Mouse (Mus musculus) heart, embryonic 16.5 days (tissue): ENCODE results near the gene Cntn5. TPM values are rescaled to one million over a fixed set of nuclear protein-coding genes. Genes with fewer than 3 reads are reported as not detected.

Source experiments
- ATAC-seq: fragments of 200-750 bp; cut with Nextera tagmentation; replicated peaks from 2 replicates; pipeline ENCODE4 v1.8.0; 2017; ENCODE audit warnings: moderate number of reproducible peaks; ENCODE audit not compliant: insufficient read depth, low FRiP score; ENCODE audit errors: extremely low read depth
- H3K27ac ChIP-seq: fragments of 300-500 bp; sonication (generic); 2 replicates; pipeline ENCODE4 v1.5.1; 2014; ENCODE audit warnings: mild to moderate bottlenecking, low read length, control low read depth, moderate library complexity
- H3K27me3 ChIP-seq: fragments of 300-500 bp; sonication (generic); 2 replicates; pipeline ENCODE4 v1.6.1; 2014; ENCODE audit warnings: low read length, mixed read lengths; ENCODE audit not compliant: control insufficient read depth, insufficient read depth
- H3K36me3 ChIP-seq: fragments of 300-500 bp; sonication (generic); 2 replicates; pipeline ENCODE4 v1.6.1; 2014; ENCODE audit not compliant: control insufficient read depth, insufficient read depth
- H3K4me1 ChIP-seq: fragments of 300-500 bp; sonication (generic); 2 replicates; pipeline ENCODE4 v1.6.1; 2014; ENCODE audit warnings: low read length, mixed read lengths; ENCODE audit not compliant: control insufficient read depth, insufficient read depth
- H3K4me2 ChIP-seq: fragments of 300-500 bp; sonication (generic); 2 replicates; pipeline ENCODE4 v1.6.1; 2014; ENCODE audit warnings: low read depth, mild to moderate bottlenecking, control low read depth, low read length
- H3K4me3 ChIP-seq: fragments of 300-500 bp; sonication (generic); 2 replicates; pipeline ENCODE4 v1.5.1; 2014; ENCODE audit warnings: mild to moderate bottlenecking, control low read depth, low read length
- H3K9ac ChIP-seq: fragments of 300-500 bp; sonication (generic); 2 replicates; pipeline ENCODE4 v1.6.1; 2014; ENCODE audit warnings: low read length, control low read depth
- H3K9me3 ChIP-seq: fragments of 300-500 bp; sonication (generic); replicated peaks from 2 replicates; pipeline ENCODE4 v1.6.1; 2016; ENCODE audit warnings: low read length; ENCODE audit not compliant: control insufficient read depth
- WGBS: fragments of 180-500 bp; shearing (Covaris S2); extraction: QIAGEN DNeasy Blood & Tissue Kit; methylation state at CpG from one replicate; pipeline ENCODE4 v1.1.7; 2014; 5-methylcytosine and 5-hydroxymethylcytosine counted together
- polyA plus RNA-seq: library from polyadenylated mRNA; unstranded; fragments of >200 nt; fragmentation: Nextera tagmentation; extraction: Ambion mirVana; gene quantifications from 2 replicates; pipeline ENCODE4 v1.2.1, GENCODE M21; 2015

The Cntn5 gene
- polyA plus RNA-seq, 1 experiment from 2014 or later = 0.29 TPM

DNA sequence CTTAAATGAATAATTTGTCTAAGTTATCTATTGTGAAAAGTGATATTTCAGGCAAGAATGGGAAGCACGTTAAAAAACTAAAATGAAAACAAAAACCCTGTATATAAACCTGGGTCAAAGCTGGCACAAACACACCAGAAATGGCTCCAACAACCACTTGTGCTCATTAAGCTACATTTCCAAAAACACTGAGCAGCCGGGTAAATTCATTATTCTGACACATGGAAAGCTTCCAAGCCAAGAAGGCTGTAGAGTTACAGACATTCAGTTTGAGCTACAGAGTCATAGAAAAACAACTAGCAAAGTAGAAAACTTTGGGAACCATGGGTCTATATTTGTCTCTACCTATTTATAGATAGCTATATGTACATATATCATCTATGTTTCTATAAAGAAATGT is 1087.1 kb downstream of the Cntn5 start:
- no peaks in the 10 kb centered on the region for H3K36me3 ChIP-seq
- H3K4me1 ChIP-seq = no peaks in the 10 kb centered on the region
- H3K27me3 ChIP-seq = no peaks in the 10 kb centered on the region
- no peak overlapping the region for H3K4me2 ChIP-seq
- WGBS = 71% methylated on average over 2 of the region's 2 CpGs
- no peaks in the 10 kb centered on the region for H3K9me3 ChIP-seq
- no peak overlapping the region for H3K27ac ChIP-seq
- ATAC-seq = no peak
- H3K9ac ChIP-seq = no peak overlapping the region
- no peak overlapping the region for H3K4me3 ChIP-seq

DNA sequence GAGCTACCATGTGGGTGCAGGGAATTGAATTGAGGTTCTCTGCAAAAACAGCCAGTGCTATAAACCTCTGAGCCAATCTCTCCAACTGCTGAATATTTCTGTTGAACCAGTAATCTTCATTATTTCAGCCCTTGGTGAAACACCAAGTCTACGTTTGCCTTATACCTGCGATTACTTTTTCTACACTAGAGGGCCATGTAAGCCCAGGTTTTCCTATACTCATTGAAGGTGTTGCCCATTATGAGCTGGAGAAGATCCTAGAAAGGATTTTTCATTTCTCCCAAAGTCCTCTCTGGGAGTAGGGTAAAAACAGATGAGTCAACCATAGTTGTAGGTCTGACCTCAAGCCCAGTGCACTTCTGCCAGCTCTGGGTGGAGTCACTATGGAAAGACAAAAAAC is 1105.0 kb downstream of the Cntn5 start:
- H3K4me3 ChIP-seq = no peak overlapping the region
- no peak overlapping the region for H3K4me2 ChIP-seq
- no peak for ATAC-seq
- no peaks in the 10 kb centered on the region for H3K9me3 ChIP-seq
- no peaks in the 10 kb centered on the region for H3K4me1 ChIP-seq
- 70% methylated on average over 2 of the region's 2 CpGs for WGBS
- no peak overlapping the region for H3K27ac ChIP-seq
- no peaks in the 10 kb centered on the region for H3K36me3 ChIP-seq
- H3K9ac ChIP-seq = no peak overlapping the region
- no peaks in the 10 kb centered on the region for H3K27me3 ChIP-seq

DNA sequence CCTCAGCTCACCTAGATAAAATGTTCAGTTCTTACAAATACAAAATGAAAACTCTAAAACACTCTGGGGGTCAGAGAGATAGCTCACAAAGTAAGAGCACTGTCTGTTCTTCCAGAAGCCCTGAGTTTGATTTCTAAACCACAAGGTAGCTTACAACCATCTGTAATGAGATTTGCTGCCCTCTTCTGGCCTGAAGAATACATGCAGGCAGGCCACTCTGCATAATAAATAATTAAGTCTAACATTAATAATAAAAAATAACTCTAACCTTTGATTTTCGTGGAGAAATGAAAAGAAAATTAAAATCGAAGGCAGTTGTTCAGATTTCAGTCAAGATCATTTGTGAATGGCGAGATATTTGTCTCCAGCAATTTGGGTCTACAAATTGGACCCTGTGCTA is 1120.9 kb downstream of the Cntn5 start:
- Histone ChIP-seq H3K9me3 (no peaks in the 10 kb centered on the region), H3K36me3 (no peaks in the 10 kb centered on the region), H3K4me2 (no peak overlapping the region), H3K4me1 (no peaks in the 10 kb centered on the region), H3K4me3 (no peak overlapping the region), H3K27me3 (no peaks in the 10 kb centered on the region), H3K27ac (no peak overlapping the region), H3K9ac (no peak overlapping the region)
- WGBS = 56% methylated on average over 3 of the region's 3 CpGs
- ATAC-seq = no peak

DNA sequence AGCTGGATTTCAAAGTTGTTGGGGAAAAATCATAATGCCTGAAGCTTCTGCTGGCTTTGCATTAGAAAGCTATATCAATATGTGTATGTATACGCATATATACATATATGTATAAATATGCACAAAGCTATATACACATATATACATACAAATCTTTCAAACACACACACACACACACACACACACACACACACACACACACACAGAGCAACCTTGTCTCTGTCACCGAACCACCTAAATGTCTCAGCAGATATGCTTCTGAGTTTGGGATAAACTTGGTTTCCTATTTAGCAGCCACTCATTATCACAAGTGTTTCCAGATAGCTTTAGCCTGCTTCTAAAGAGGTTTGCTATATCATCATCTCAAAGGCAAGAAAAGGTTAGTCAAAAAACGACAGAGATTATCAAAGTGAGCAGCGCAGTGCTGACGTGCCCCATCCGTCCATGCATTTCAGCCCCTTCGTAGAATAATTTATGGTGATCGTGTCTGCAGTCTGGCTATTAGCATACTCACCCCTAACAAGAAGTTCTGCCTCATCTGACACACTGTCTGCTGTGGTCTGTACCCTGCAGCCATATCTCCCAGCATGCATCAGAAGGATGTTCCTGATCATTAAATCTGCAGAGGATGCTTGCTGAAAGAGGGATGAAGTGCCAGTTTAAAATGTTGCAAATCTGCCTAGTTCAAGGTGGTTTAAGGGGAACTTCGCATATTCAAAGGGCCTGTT is 1123.3 kb downstream of the Cntn5 start:
- no peaks in the 10 kb centered on the region for H3K9me3 ChIP-seq
- ATAC-seq = no peak
- H3K36me3 ChIP-seq = no peaks in the 10 kb centered on the region
- no peaks in the 10 kb centered on the region for H3K27me3 ChIP-seq
- WGBS = 44% methylated on average over 9 of the region's 9 CpGs
- H3K4me2 ChIP-seq = no peak overlapping the region
- no peaks in the 10 kb centered on the region for H3K4me1 ChIP-seq
- no peak overlapping the region for H3K27ac ChIP-seq
- no peak overlapping the region for H3K4me3 ChIP-seq
- H3K9ac ChIP-seq = no peak overlapping the region

DNA sequence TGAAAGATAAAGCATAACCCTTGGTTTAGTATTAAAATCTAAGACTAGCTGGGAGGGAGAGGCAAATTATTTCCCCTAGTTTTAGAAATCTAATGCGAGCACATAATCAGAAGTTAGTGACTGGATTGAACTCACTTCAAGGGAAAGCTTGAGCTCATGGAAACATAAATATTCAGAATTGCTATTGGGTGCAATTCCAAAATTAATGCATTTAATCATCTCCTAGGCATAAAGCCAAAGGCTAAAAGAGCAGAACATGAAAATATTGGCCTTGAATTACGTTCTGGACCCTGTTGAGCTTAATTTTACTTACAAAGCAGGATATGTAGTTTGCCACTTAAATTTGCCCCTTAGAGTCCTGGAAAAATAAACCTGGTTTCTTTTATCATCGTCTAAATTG is 1124.9 kb downstream of the Cntn5 start:
- no peaks in the 10 kb centered on the region for H3K36me3 ChIP-seq
- H3K4me3 ChIP-seq = no peak overlapping the region
- H3K4me2 ChIP-seq = no peak overlapping the region
- no peak for ATAC-seq
- no peak overlapping the region for H3K27ac ChIP-seq
- H3K9ac ChIP-seq = no peak overlapping the region
- no peaks in the 10 kb centered on the region for H3K27me3 ChIP-seq
- no peaks in the 10 kb centered on the region for H3K9me3 ChIP-seq
- no peaks in the 10 kb centered on the region for H3K4me1 ChIP-seq
- WGBS = 61% methylated on average over 3 of the region's 3 CpGs

DNA sequence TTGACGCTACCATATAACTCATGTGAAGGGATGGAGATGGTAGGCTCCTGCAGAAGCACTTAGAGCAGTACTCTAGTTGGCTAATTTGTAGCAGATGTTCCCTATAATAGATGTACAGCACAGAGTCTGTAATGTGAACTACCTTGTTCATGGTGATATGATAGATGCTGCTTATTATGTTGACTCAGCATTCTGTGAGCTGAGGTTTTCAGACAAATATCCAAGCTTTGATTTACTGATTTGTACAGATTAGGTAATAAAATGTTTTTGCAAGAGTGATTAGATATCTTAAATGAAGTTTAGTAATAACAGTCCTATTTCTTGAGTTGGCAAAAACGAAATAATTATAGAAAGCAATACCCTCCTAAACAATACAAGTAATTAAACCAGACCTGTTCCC is 1133.8 kb downstream of the Cntn5 start:
- no peak for ATAC-seq
- H3K4me2 ChIP-seq = no peak overlapping the region
- H3K9ac ChIP-seq = no peak overlapping the region
- no peaks in the 10 kb centered on the region for H3K27me3 ChIP-seq
- 69% methylated on average over 2 of the region's 2 CpGs for WGBS
- H3K36me3 ChIP-seq = no peaks in the 10 kb centered on the region
- H3K9me3 ChIP-seq = no peaks in the 10 kb centered on the region
- no peaks in the 10 kb centered on the region for H3K4me1 ChIP-seq
- H3K4me3 ChIP-seq = no peak overlapping the region
- no peak overlapping the region for H3K27ac ChIP-seq

DNA sequence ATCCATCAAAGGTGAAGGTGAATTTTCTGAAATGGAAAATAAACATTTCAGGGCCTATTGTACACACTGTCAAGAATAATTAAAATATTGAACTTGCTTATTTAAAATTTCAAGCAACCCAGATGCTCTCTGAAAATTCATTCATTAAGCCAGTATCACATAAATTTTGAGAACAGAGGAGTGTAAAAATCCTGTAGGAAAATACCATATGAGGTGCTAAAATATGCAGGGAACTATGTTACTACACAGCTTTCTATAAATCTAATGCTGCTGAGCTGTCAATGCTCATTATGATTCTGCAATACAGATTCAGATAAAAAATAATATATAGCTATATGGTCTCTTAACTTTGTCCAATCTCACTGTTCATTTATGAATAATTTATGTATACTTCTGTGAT is 1134.9 kb downstream of the Cntn5 start:
- H3K27me3 ChIP-seq = no peaks in the 10 kb centered on the region
- no peak overlapping the region for H3K4me3 ChIP-seq
- no peak overlapping the region for H3K4me2 ChIP-seq
- no peaks in the 10 kb centered on the region for H3K9me3 ChIP-seq
- H3K36me3 ChIP-seq = no peaks in the 10 kb centered on the region
- H3K9ac ChIP-seq = no peak overlapping the region
- no peak for ATAC-seq
- H3K4me1 ChIP-seq = no peaks in the 10 kb centered on the region
- no peak overlapping the region for H3K27ac ChIP-seq

DNA sequence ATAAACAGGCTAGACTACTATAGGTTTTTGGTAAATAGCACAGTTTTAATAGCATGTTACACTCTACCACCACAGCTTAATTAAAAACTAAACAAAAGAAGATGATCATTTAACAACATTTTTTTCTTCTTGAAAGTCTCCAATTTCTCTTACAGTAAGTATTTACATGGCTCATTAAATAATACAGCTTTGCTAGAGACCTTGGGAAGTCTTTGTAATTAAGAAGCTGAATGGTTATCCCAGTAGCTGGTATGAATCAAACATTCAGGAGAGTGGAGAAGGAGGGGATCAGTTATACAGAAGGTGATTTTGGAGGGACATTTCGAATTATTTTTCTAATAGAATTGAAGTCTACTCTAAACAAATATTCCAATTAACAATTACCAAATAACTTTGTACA is 1186.4 kb downstream of the Cntn5 start:
- H3K36me3 ChIP-seq = no peaks in the 10 kb centered on the region
- H3K4me3 ChIP-seq = no peak overlapping the region
- H3K4me2 ChIP-seq = no peak overlapping the region
- no peak overlapping the region for H3K9ac ChIP-seq
- no peaks in the 10 kb centered on the region for H3K27me3 ChIP-seq
- no peaks in the 10 kb centered on the region for H3K4me1 ChIP-seq
- WGBS = 68% methylated on average over 1 of the region's 1 CpGs
- no peak for ATAC-seq
- no peak overlapping the region for H3K27ac ChIP-seq
- H3K9me3 ChIP-seq = no peaks in the 10 kb centered on the region

DNA sequence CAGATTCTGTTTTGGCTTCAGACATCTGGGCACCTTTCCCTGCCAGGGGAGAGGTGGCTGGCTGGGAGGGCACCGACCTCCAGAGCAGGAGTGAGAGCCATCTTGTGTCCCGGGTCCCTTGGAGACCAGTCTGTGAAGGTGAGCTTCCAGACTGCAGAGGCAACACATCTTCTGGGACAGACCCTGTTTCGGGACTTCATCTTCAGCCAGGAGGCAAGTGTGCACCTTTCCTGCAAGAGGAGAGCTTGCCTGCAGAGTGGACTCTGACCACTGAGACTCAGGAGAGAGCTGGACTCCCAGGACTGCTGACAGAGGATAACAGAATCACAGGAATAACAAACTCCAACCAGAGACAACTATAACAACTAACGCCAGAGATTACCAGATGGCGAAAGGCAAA is 1195.9 kb downstream of the Cntn5 start:
- Histone ChIP-seq H3K4me1 (no peaks in the 10 kb centered on the region), H3K4me2 (no peak overlapping the region), H3K27me3 (no peaks in the 10 kb centered on the region), H3K9me3 (no peaks in the 10 kb centered on the region), H3K36me3 (no peaks in the 10 kb centered on the region), H3K4me3 (no peak overlapping the region), H3K9ac (no peak overlapping the region), H3K27ac (no peak overlapping the region)
- WGBS = 85% methylated on average over 5 of the region's 5 CpGs
- no peak for ATAC-seq
